Mouse (Mus musculus) heart, embryonic 12.5 days (tissue): ENCODE results near the gene Pinlyp. TPM values are rescaled to one million over a fixed set of nuclear protein-coding genes. Genes with fewer than 3 reads are reported as not detected.

ENCODE experiments used
- ATAC-seq: fragments of 200-750 bp; cut with Nextera tagmentation; 2 replicates; pipeline ENCODE4 v1.8.0; 2017; ENCODE audit warnings: moderate TSS enrichment, moderate library complexity; ENCODE audit not compliant: insufficient number of reproducible peaks, low FRiP score
- H3K27ac ChIP-seq: fragments of 300-500 bp; sonication (generic); 2 replicates; pipeline ENCODE4 v1.5.1; 2016; ENCODE audit warnings: mild to moderate bottlenecking, moderate library complexity; ENCODE audit not compliant: poor library complexity, severe bottlenecking
- H3K27me3 ChIP-seq: fragments of 300-500 bp; sonication (generic); replicated peaks from 2 replicates; pipeline ENCODE4 v1.6.1; 2016; ENCODE audit warnings: mild to moderate bottlenecking, moderate library complexity
- H3K36me3 ChIP-seq: fragments of 300-500 bp; sonication (generic); 2 replicates; pipeline ENCODE4 v1.6.1; 2016; ENCODE audit warnings: mild to moderate bottlenecking, moderate library complexity
- H3K4me1 ChIP-seq: fragments of 300-500 bp; sonication (generic); replicated peaks from 2 replicates; pipeline ENCODE4 v1.6.1; 2016; ENCODE audit warnings: mild to moderate bottlenecking
- H3K4me2 ChIP-seq: fragments of 300-500 bp; sonication (generic); 2 replicates; pipeline ENCODE4 v1.6.1; 2016; ENCODE audit warnings: mild to moderate bottlenecking, moderate library complexity
- H3K4me3 ChIP-seq: fragments of 300-500 bp; sonication (generic); 2 replicates; pipeline ENCODE4 v1.5.1; 2016; ENCODE audit warnings: mild to moderate bottlenecking
- H3K9ac ChIP-seq: fragments of 300-500 bp; sonication (generic); 2 replicates; pipeline ENCODE4 v1.6.1; 2016; ENCODE audit warnings: mild to moderate bottlenecking, moderate library complexity
- H3K9me3 ChIP-seq: fragments of 300-500 bp; sonication (generic); replicated peaks from 2 replicates; pipeline ENCODE4 v1.6.1; 2016; ENCODE audit warnings: mild to moderate bottlenecking, moderate library complexity
- WGBS: fragments of 180-500 bp; shearing (Covaris S2); methylation state at CpG from one replicate; pipeline ENCODE4 v1.1.7; 2016; 5-methylcytosine and 5-hydroxymethylcytosine counted together
- polyA plus RNA-seq: library from polyadenylated mRNA; unstranded; fragments of >200 nt; fragmentation: Nextera tagmentation; extraction: Ambion mirVana; gene quantifications from 2 replicates; pipeline ENCODE4 v1.2.1, GENCODE M21; 2016

Gene Pinlyp
- polyA plus RNA-seq, 1 experiment from 2014 or later, result not detected

- ATAC-seq, result no peak
- Histone ChIP-seq H3K4me2 (no peak overlapping the region), H3K4me3 (no peak overlapping the region), H3K27ac (no peak overlapping the region), H3K4me1 (peaks cover 12% of the 10 kb centered on the region), H3K27me3 (peaks cover 14% of the 10 kb centered on the region), H3K9ac (no peak overlapping the region), H3K36me3 (peaks cover 39% of the 10 kb centered on the region), H3K9me3 (0 out of 2 replicates have a peak, but pooled peaks cover 4% of the 10 kb centered on the region)
- WGBS, result 83% methylated on average over 4 of the region's 4 CpGs
Measured at GRCm38 (mm10) chr7:24537081-24537480, 8.8 kb downstream of the Pinlyp start.

- Histone ChIP-seq H3K27me3 (peaks cover 14% of the 10 kb centered on the region), H3K4me1 (peaks cover 20% of the 10 kb centered on the region), H3K36me3 (peaks cover 39% of the 10 kb centered on the region), H3K4me3 (peak overlapping the region; percentile 6; the same call in 1 of the 2 replicates), H3K9me3 (0 out of 2 replicates have a peak, but pooled peaks cover 3% of the 10 kb centered on the region), H3K27ac (no peak overlapping the region), H3K4me2 (peak overlapping the region; percentile 51), H3K9ac (0 out of 2 replicates have a peak overlapping the region, but pooled peaks have one; percentile 38)
- ATAC-seq, result no peak
- 36% methylated on average over 19 of the region's 19 CpGs for WGBS
Measured at GRCm38 (mm10) chr7:24534301-24534700, 11.6 kb downstream of the Pinlyp start.

- Histone ChIP-seq H3K4me3 (peak overlapping the region; percentile 6), H3K9me3 (no peaks in the 10 kb centered on the region), H3K4me2 (peak overlapping the region; percentile 51), H3K9ac (peak overlapping the region; percentile 38; the same call in 1 of the 2 replicates), H3K4me1 (peaks cover 22% of the 10 kb centered on the region), H3K36me3 (peaks cover 39% of the 10 kb centered on the region), H3K27me3 (peaks cover 14% of the 10 kb centered on the region), H3K27ac (no peak overlapping the region)
- ATAC-seq, result no peak
- WGBS, result 35% methylated on average over 42 of the region's 42 CpGs
Measured at GRCm38 (mm10) chr7:24533806-24534205, 12.1 kb downstream of the Pinlyp start.

GRCm38 (mm10) chr7:24533031-24533571, 12.8 kb downstream of the Pinlyp start:
- H3K9ac ChIP-seq, result no peak overlapping the region
- 66% methylated on average over 28 of the region's 28 CpGs for WGBS
- H3K27me3 ChIP-seq, result peaks cover 14% of the 10 kb centered on the region
- ATAC-seq, result no peak
- H3K4me3 ChIP-seq, result no peak overlapping the region
- no peaks in the 10 kb centered on the region for H3K9me3 ChIP-seq
- no peak overlapping the region for H3K27ac ChIP-seq
- peaks cover 39% of the 10 kb centered on the region for H3K36me3 ChIP-seq
- H3K4me1 ChIP-seq, result peaks cover 22% of the 10 kb centered on the region
- H3K4me2 ChIP-seq, result no peak overlapping the region

- Histone ChIP-seq H3K27me3 (peaks cover 14% of the 10 kb centered on the region), H3K4me1 (peaks cover 22% of the 10 kb centered on the region), H3K9me3 (no peaks in the 10 kb centered on the region), H3K9ac (peak overlapping the region; percentile 91), H3K36me3 (peaks cover 37% of the 10 kb centered on the region), H3K4me2 (peak overlapping the region; percentile 92), H3K4me3 (peak overlapping the region; percentile 62), H3K27ac (peak overlapping the region; percentile 44)
- peak; percentile 62 for ATAC-seq
- WGBS, result 2% methylated on average over 43 of the region's 43 CpGs
Measured at GRCm38 (mm10) chr7:24531211-24531971, 14.5 kb downstream of the Pinlyp start.

- WGBS, result under 1% methylated on average over 44 of the region's 44 CpGs
Measured at GRCm38 (mm10) chr7:24530062-24530931, 15.6 kb downstream of the Pinlyp start, which contains the start of gene Irgq. Gene Irgq, plus strand, starts transcription at chr7:24530689.

GRCm38 (mm10) chr7:24529580-24529979, 16.3 kb downstream of the Pinlyp start:
- H3K4me1 ChIP-seq, result peaks cover 22% of the 10 kb centered on the region
- peak overlapping the region; percentile 88 for H3K27ac ChIP-seq
- 49% methylated on average over 11 of the region's 11 CpGs for WGBS
- H3K4me2 ChIP-seq, result peak overlapping the region; percentile 92
- H3K9ac ChIP-seq, result peak overlapping the region; percentile 83
- peak overlapping the region; percentile 62 for H3K4me3 ChIP-seq
- ATAC-seq, result no peak
- H3K9me3 ChIP-seq, result no peaks in the 10 kb centered on the region
- H3K27me3 ChIP-seq, result peaks cover 14% of the 10 kb centered on the region
- peaks cover 19% of the 10 kb centered on the region for H3K36me3 ChIP-seq

More at GRCm38 (mm10) chr7:24530062-24530931, 15.6 kb downstream of the Pinlyp start, which contains the start of gene Irgq:
- H3K27ac ChIP-seq, result peak within 1 kb of the TSS; percentile 88
- peak within 1 kb of the TSS; percentile 62 for H3K4me3 ChIP-seq
- peak within 1 kb of the TSS; percentile 92 for H3K4me2 ChIP-seq
- peaks cover 22% of the 10 kb centered on the region for H3K4me1 ChIP-seq
- no peaks in the 10 kb centered on the region for H3K9me3 ChIP-seq
- H3K36me3 ChIP-seq, result peaks cover 26% of the 10 kb centered on the region
- peak within 1 kb of the TSS; percentile 91 for H3K9ac ChIP-seq
- peak; percentile 96 for ATAC-seq
- peaks cover 14% of the 10 kb centered on the region for H3K27me3 ChIP-seq

- H3K4me2 ChIP-seq, result peak overlapping the region; percentile 92; the same call in 1 of the 2 replicates
- H3K4me1 ChIP-seq, result peaks cover 17% of the 10 kb centered on the region
- no peaks in the 10 kb centered on the region for H3K9me3 ChIP-seq
- peaks cover 12% of the 10 kb centered on the region for H3K36me3 ChIP-seq
- no peak for ATAC-seq
- H3K4me3 ChIP-seq, result no peak overlapping the region
- peaks cover 10% of the 10 kb centered on the region for H3K27me3 ChIP-seq
- no peak overlapping the region for H3K27ac ChIP-seq
- WGBS, result 91% methylated on average over 11 of the region's 11 CpGs
- H3K9ac ChIP-seq, result no peak overlapping the region
Measured at GRCm38 (mm10) chr7:24528861-24529260, 17.1 kb downstream of the Pinlyp start.

GRCm38 (mm10) chr7:24525686-24526420, 20.1 kb downstream of the Pinlyp start:
- Histone ChIP-seq H3K4me1 (peaks cover 8% of the 10 kb centered on the region), H3K27ac (no peak overlapping the region), H3K27me3 (no peaks in the 10 kb centered on the region), H3K9me3 (no peaks in the 10 kb centered on the region), H3K9ac (no peak overlapping the region), H3K4me3 (no peak overlapping the region), H3K4me2 (no peak overlapping the region), H3K36me3 (no peaks in the 10 kb centered on the region)
- ATAC-seq, result no peak
- 86% methylated on average over 12 of the region's 12 CpGs for WGBS

- Histone ChIP-seq H3K9me3 (no peaks in the 10 kb centered on the region), H3K9ac (no peak overlapping the region), H3K4me3 (no peak overlapping the region), H3K27me3 (no peaks in the 10 kb centered on the region), H3K36me3 (no peaks in the 10 kb centered on the region), H3K4me2 (no peak overlapping the region), H3K4me1 (peaks cover 8% of the 10 kb centered on the region), H3K27ac (no peak overlapping the region)
- WGBS, result 79% methylated on average over 6 of the region's 6 CpGs
- ATAC-seq, result no peak
Measured at GRCm38 (mm10) chr7:24524978-24525377, 20.9 kb downstream of the Pinlyp start.
